Mouse (Mus musculus): ENCODE measurements at regions not wholly inside any gene's neighbourhood (a gene's known extent, or its start where the extent isn't known, plus 50 kb on each side); places are given as distances from the start of the nearest gene placed in this dataset.
"Not testable (repeated sequence)": the region's sequence is repeated elsewhere in the genome, so short reads cannot be mapped to it uniquely, and the experiment has no call there.

DNA sequence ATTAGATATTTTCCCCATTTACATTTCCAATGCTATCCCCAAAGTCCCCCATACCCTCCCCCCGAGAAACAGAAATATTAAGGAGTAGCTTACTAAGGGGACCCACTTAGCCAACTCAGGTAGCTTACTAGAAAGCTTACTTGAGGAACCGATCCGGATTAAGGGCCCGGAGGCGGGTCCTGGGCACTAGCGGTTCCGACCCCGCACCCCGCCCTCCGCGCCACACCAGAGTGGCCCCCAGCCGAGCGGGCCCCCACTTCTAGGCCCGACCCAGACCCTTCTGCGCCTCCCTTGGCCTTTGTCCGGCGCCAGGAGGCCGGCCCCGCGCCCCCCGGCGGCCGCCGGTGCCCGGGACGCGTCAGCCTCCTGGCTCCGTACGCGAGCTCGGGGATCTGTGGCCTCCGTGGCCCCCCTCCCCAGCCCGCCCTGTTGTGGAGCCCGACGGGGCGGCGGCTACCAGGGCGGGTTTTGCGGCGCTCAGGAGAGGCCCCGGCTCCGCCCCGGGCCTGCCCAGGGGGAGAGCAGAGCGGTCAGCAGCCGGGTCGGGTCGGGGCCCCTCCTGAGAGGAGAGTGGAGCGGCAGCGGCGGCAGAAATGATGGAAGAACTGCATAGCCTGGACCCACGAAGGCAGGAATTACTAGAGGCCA is 106.5 kb downstream of the Zfp600 start:
- H3K27ac ChIP-seq, H3K4me1 ChIP-seq, H3K9me3 ChIP-seq, H3K36me3 ChIP-seq, H3K27me3 ChIP-seq, H3K9ac ChIP-seq: not testable (repeated sequence)
- peak; percentile 80; the same call in 1 of the 2 replicates for ATAC-seq (ENCODE audit: insufficient number of reproducible peaks, low FRiP score, low TSS enrichment, low read depth)
- WGBS = 6% methylated on average over 49 of the region's 51 CpGs
- Histone ChIP-seq H3K4me3 (peak overlapping the region; percentile 31), H3K4me2 (peak overlapping the region; percentile 41)

GRCm38 (mm10) chr4:146263790-146264189 is 107.2 kb downstream of the Zfp600 start:
- not testable (repeated sequence) for H3K27me3 ChIP-seq; H3K9me3 ChIP-seq; H3K4me1 ChIP-seq; H3K4me2 ChIP-seq; H3K27ac ChIP-seq; ATAC-seq (ENCODE audit: insufficient number of reproducible peaks, low FRiP score, low TSS enrichment, low read depth); H3K9ac ChIP-seq; H3K36me3 ChIP-seq
- H3K4me3 ChIP-seq = 0 out of 2 replicates have a peak overlapping the region, but pooled peaks have one; percentile 31
- WGBS = 40% methylated on average over 2 of the region's 5 CpGs

GRCm38 (mm10) chr4:146270119-146270747 is 113.6 kb downstream of the Zfp600 start:
- not testable (repeated sequence) for H3K9ac ChIP-seq

More at GRCm38 (mm10) chr4:146270119-146270747, 113.6 kb downstream of the Zfp600 start:
- not testable (repeated sequence) for H3K27ac ChIP-seq; H3K4me3 ChIP-seq; H3K36me3 ChIP-seq; ATAC-seq (ENCODE audit: insufficient number of reproducible peaks, low FRiP score, low TSS enrichment, low read depth); H3K9me3 ChIP-seq; H3K4me2 ChIP-seq; H3K27me3 ChIP-seq; H3K4me1 ChIP-seq
- WGBS = no CpG with 5 or more reads among the region's 14 CpGs

All from limb, embryonic 15.5 days (tissue).